Mouse (Mus musculus): Measurements from ENCODE around the gene Gm11938. TPM values are rescaled to one million over a fixed set of nuclear protein-coding genes. Genes with fewer than 3 reads are reported as not detected.
"Not testable (repeated sequence)": the region's sequence is repeated elsewhere in the genome, so short reads cannot be mapped to it uniquely, and the experiment has no call there.

Gene Gm11938
- total RNA-seq (2022), result not detected

DNA sequence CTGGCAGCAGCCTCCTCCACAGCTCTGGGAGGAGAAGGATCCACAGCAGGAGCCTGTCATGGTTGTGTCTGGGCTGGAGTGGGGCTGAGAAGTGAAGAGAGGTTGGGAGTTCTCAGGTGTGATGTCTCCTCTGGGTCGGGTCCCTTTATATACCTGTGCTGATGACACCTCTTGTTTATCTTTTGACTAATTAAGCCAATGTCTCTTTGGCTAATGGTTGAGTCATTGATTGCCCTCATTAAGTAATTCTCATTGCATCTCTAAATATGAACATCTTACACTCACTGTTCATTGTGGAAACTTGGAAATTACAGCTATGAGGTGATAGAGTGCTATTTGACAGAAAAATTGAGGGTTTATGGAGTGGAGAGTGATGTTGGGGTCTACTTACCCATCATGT lies at the start of gene Gm11938:
Gene Gm11938, minus strand, starts transcription at position 101 of the 400 bp plus-strand sequence.
- not testable (repeated sequence) for DNase-seq

- DNase-seq, result no peak
Observed at GRCm38 (mm10) chr11:99650136-99650535, 47.0 kb upstream of the Gm11938 start, which contains the start of gene Gm11555. TSS of gene Gm11555 (minus strand) at chr11:99650236.

DNA sequence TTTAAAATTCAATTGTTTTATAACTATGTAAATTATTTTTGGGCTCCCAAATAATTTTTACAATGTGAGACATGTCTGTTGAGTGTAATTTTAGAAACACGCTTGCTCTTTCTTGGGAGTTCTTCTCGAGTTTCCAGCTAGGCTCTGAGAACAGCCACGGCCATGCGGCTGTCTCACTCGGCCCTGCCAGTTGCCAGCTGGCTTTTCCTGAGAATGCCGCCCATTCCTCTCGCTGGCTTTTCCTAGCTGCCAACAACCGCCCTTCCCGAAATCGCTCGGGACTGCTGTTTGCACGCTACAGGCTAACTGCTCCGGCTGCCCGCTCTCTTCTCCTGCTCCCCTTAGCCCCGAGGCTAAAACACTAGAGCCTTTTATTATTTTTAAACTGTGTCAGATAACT lies 43.3 kb upstream of the Gm11938 start:
- no peak for DNase-seq

- DNase-seq, result no peak
Observed at GRCm38 (mm10) chr11:99644351-99644750, 41.2 kb upstream of the Gm11938 start.

DNA sequence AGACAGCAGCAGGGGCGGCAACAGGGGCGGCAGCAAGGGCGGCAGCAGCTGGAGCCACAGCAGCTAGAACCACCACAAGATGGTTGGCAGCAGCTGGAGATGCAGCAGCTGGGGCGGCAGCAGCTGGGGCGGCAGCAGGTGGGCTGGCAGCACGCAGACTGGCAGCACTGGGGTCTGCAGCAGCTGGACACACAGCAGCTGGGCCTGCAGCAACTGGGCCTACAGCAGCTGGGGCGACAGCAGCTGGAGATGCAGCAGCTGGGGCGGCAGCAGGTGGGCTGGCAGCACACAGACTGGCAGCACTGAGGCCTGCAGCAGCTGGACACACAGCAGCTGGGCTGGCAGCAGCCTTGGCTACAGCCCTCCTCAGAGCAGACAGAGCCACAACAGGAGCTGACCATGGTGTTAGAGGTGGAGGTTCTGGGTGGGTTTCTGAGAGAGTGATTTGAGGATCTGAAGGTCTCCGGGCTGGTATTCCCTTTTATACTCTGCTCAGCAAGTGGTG lies 40.6 kb upstream of the Gm11938 start, which contains the start of gene Krtap4-7:
Gene Krtap4-7, minus strand, starts transcription at position 455 of the 505 bp plus-strand sequence.
- DNase-seq, result not testable (repeated sequence)

DNA sequence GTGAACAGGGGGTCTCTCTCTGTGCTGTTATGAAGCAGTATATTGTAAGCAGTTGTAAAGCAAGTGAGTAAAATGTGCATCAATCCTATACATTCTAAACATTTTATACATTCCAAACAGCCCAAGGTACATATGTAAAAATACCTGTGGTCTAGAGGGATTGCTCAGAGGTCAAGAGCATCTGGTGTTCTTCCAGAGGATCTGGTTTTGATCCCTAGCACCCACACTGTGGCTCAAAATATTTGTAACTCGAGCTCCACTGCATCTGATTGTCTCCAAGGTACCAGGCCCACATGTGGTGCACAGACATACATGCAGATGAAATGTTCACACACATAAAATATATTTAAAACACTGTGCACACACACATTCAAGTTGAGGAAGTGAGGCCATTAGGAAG lies 37.8 kb upstream of the Gm11938 start:
- DNase-seq, result no peak

DNA sequence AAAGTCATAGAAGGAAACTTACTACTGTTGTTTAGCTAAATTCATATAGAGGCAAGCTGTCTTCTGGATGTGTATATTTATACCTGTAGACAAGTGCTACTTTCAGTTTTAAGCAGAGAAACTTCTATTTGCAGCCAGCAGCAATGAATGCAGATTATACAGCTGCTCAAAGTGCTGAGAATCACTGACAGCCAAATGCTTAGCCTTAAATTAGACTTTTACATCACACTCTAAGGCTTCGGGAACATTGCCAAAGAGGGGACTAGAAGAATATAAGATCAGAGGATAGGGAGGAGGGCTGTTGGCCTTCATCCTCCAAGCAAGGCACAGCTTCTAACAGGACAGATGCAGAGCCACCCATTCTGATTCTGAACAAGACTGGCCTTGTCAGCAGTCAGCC lies 34.0 kb upstream of the Gm11938 start:
- no peak for DNase-seq

GRCm38 (mm10) chr11:99634653-99635134 lies 31.6 kb upstream of the Gm11938 start, which contains the start of gene Krtap4-2:
TSS of gene Krtap4-2 (minus strand) at chr11:99635084.
- DNase-seq, result no peak

DNA sequence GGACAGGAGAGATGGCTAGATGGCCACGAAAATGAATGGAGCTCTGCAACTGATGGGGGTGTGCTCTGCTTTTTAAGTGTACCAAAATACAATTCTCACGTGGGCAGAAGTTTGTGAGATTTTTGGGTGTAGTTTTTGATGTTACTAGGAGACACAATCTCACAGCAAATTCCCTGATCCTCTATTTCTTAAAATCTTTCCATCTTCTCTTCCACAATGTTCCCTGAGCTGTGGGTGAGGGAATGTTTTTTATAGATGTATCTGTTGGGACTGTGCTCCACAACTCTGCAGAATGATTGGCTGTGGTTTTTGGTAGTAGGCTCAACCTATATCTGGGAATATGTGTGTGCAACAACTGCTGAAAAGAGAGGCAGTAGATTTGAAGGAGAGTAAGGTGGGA lies 30.2 kb upstream of the Gm11938 start:
- no peak for DNase-seq

- DNase-seq, result no peak
Observed at GRCm38 (mm10) chr11:99630890-99631289, 27.8 kb upstream of the Gm11938 start.

DNA sequence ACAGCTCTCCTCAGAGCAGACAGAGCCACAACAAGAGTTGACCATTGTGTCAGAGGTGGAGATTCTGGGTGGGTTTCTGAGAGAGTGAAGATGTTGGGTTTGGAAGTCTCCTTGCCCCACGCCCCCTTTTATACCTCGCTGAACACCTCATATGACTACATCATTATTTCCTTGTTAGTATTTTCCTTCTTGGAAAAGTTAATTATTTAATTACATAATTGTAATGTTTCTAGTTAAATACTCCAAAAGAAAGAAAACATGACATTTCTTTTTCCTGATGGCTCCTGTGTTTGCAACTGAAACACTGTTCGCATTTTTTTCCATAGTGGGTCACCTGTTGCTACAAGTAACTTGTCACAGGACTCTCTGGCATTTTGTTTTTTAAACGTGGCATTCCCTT lies 25.0 kb upstream of the Gm11938 start, which contains the start of gene Krtap4-1:
Gene Krtap4-1, minus strand, starts transcription at position 101 of the 400 bp plus-strand sequence.
- DNase-seq, result no peak

- DNase-seq, result no peak
Observed at GRCm38 (mm10) chr11:99620335-99620734, 17.2 kb upstream of the Gm11938 start, which contains the start of gene Gm11562. TSS of gene Gm11562 (minus strand) at chr11:99620435.

DNA sequence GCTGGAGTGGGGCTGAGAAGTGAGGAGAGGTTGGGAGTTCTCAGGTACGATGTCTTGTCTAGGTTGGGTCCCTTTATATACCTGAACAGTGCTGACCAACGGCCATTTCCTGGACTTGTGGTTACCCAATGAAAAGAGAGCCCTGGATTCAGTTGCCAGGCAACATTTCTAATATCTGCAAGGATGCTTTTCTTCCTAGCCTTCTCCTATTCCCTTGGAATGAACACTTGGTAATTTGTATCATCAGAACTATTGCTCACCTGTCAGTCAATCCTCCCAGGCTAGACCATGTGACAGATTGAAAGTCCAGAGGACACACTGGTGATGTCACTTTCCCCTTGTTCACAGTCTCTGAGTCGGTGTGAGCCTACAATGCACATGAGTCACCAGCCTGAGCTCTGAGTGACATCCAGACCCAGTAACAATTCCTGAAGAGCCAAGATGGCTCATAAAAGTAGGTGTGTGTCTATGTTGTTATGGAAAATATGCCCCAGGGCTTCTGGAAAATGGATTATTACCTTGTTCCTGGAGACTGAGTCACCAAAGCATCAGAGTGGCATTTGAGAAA lies 11.8 kb upstream of the Gm11938 start, which contains the start of gene Krtap2-4:
Gene Krtap2-4, minus strand, starts transcription at position 51 of the 568 bp plus-strand sequence.
- DNase-seq, result no peak

DNA sequence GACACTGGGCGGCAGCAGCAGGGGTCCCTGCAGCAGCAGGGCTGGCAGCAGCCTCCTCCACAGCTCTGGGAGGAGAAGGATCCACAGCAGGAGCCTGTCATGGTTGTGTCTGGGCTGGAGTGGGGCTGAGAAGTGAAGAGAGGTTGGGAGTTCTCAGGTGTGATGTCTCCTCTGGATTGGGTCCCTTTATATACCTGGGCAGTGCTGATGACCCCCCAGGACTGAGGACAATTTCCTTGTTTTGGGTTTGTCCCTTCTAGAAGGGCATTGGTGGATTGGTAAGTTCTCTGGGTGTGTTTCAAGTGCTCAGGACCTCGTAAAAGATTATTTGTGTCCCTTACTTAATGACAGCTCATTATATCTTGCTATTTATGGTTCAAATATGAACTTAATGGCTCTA lies 7.0 kb upstream of the Gm11938 start, which contains the start of gene Gm11937:
Gene Gm11937, minus strand, starts transcription at position 101 of the 400 bp plus-strand sequence.
- DNase-seq, result not testable (repeated sequence)

- DNase-seq, result no peak
Observed at GRCm38 (mm10) chr11:99609126-99609525, 6.0 kb upstream of the Gm11938 start.

- DNase-seq, result not testable (repeated sequence)
Observed at GRCm38 (mm10) chr11:99597742-99598141, 5.4 kb downstream of the Gm11938 start, which contains the start of gene Krtap9-3. TSS of gene Krtap9-3 (minus strand) at chr11:99598105.

DNA sequence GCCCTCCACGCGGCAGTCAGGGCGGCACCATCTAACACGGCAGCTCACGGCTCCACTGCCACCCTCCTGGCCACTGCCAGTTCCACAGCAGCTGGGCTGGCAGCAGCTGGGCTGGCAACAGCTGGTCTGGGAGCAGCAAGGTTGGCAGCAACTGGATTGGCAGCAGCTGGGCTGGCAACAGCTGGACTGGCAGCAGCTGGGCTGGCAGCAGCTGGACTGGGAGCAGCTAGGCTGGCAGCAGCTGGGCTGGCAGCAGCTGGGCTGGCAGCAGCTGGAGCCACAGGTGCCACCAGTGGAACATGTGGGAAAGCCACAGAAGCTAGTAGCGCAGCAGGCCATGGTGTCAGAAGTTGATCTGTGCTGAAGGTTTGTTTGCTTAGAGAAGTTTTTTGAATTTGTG lies 12.1 kb downstream of the Gm11938 start, which contains the start of gene Krtap1-3:
Gene Krtap1-3, minus strand, starts transcription at position 359 of the 400 bp plus-strand sequence.
- DNase-seq, result no peak

- no peak for DNase-seq
Observed at GRCm38 (mm10) chr11:99585096-99585495, 18.0 kb downstream of the Gm11938 start.

DNA sequence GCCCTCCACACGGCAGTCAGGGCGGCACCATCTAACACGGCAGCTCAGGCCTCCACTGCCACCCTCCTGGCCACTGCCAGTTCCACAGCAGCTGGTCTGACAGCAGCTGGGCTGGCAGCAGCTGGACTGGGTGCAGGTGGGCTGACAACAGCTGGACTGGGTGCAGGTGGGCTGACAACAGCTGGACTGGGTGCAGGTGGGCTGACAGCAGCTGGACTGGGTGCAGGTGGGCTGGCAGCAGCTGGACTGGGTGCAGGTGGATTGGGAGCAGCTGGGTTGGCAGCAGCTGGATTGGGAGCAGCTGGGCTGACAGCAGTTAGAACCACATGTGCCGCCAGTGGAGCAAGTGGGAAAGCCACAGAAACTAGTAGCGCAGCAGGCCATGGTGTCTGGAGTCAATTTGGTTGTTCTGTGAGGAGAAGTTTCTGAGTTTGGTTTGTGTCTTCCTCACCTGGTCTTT lies 19.8 kb downstream of the Gm11938 start, which contains the start of gene Krtap1-4:
Gene Krtap1-4, minus strand, starts transcription at position 410 of the 460 bp plus-strand sequence.
- DNase-seq, result no peak

DNA sequence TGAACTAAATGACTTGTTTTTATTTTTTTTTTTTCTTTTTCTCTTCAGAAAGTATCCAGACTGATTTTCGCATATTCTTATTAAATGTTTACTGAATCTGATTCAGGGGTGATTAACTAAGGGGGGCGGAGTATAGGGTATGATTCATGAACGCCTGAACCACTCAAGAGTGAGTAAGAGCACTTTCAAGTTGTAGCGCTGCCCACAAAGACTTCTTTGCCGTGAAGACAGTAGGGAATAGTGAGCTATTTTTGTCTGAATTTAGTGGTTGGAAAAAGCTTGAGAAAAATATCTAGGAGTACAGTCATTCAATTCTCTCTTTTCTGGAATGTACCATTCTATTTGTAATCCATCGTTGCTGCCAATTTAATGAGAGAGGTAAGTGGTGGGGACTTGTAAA lies 21.5 kb downstream of the Gm11938 start:
- DNase-seq, result no peak

DNA sequence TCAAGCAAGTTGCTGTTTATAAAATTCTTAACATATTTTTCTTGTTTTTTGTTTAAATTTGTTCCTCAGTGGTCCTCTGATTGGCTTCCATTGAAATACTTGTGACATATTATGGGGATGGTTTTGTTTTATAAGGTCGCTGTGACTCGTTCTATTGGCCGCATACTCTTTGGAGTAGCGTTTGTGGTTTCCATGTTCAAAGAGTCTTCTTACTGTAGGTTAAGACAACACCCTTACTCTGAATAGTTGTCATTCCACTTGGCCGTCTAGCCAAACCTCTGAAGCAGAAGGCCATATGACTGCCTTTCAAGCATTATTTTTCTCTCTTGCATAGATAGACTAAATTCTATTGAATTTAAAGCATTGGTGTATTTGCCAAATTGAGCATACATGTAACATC lies 22.1 kb downstream of the Gm11938 start:
- no peak for DNase-seq

DNA sequence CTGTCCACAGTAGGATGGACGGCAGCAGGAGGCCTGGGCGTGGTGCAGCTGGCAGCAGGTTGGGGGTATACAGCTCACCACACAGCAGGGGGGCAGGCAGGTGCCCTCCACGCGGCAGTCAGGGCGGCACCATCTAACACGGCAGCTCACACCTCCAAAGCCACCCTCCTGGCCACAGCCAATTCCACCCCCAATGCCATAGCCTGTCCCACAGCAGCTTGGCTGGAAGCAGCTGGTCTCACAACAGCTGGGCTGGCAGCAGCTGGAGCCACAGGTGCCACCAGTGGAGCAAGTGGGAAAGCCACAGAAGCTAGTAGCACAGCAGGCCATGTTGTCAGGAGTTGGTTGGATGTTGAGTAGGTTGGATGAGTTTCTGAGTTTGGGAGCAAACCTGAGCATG lies 22.5 kb downstream of the Gm11938 start, which contains the start of gene Krtap1-5:
Gene Krtap1-5, minus strand, starts transcription at position 381 of the 400 bp plus-strand sequence.
- DNase-seq, result no peak

GRCm38 (mm10) chr11:99574106-99574505 lies 29.0 kb downstream of the Gm11938 start:
- peak; percentile 22 for DNase-seq

All from adrenal gland, adult 8-10 months (tissue).